Mouse (Mus musculus) G1E (cell line): Measurements from ENCODE around the gene Gm21985.

ENCODE experiments used
- CTCF ChIP-seq: IDR thresholded peaks from 2 replicates; pipeline ENCODE4 v1.5.1; 2012; ENCODE audit warnings: low read depth, low read length, inconsistent platforms, mixed read lengths
- GATA1 ChIP-seq: IDR thresholded peaks from 2 replicates; pipeline ENCODE4 v1.6.1; 2012; ENCODE audit warnings: borderline replicate concordance, low read length, inconsistent platforms, mixed read lengths
- GATA2 ChIP-seq: IDR thresholded peaks from 2 replicates; pipeline ENCODE4 v1.6.1; 2012; ENCODE audit warnings: low read depth, low read length, inconsistent platforms, borderline replicate concordance
- POLR2AphosphoS5 ChIP-seq: IDR thresholded peaks from 2 replicates; pipeline ENCODE4 v1.6.1; 2012; ENCODE audit warnings: low read depth, low read length, inconsistent platforms; ENCODE audit not compliant: insufficient replicate concordance
- TAL1 ChIP-seq: conservative IDR thresholded peaks from 2 replicates; pipeline ENCODE4 v1.6.1; 2012; ENCODE audit warnings: low read depth, low read length, inconsistent platforms, mixed read lengths

GRCm38 (mm10) chr2:112353685-112354455, 87.8 kb downstream of the Gm21985 start:
- TF ChIP-seq CTCF, result no peak
- no peak for TF ChIP-seq GATA1
- TF ChIP-seq POLR2AphosphoS5, result no peak
- TF ChIP-seq TAL1, result no peak
- TF ChIP-seq GATA2, result no peak
